Mouse (Mus musculus) limb, embryonic 15.5 days (tissue): ENCODE measurements at regions not wholly inside any gene's neighbourhood (a gene's known extent, or its start where the extent isn't known, plus 50 kb on each side); places are given as distances from the start of the nearest gene placed in this dataset.
"Not testable (repeated sequence)": the region's sequence is repeated elsewhere in the genome, so short reads cannot be mapped to it uniquely, and the experiment has no call there.

Experiments used
- ATAC-seq: fragments of 200-750 bp; cut with Nextera tagmentation; 2 replicates; pipeline ENCODE4 v1.8.0; 2017; ENCODE audit warnings: low read depth, moderate TSS enrichment; ENCODE audit not compliant: insufficient number of reproducible peaks, low FRiP score, low TSS enrichment
- H3K27ac ChIP-seq: fragments of 300-500 bp; sonication (generic); 2 replicates; pipeline ENCODE4 v1.5.1; 2015; ENCODE audit warnings: moderate library complexity, mild to moderate bottlenecking, inconsistent platforms
- H3K27me3 ChIP-seq: fragments of 300-500 bp; sonication (generic); 2 replicates; pipeline ENCODE4 v1.6.1; 2015; ENCODE audit warnings: inconsistent platforms
- H3K36me3 ChIP-seq: fragments of 300-500 bp; sonication (generic); 2 replicates; pipeline ENCODE4 v1.6.1; 2015; ENCODE audit warnings: inconsistent platforms
- H3K4me1 ChIP-seq: fragments of 300-500 bp; sonication (generic); 2 replicates; pipeline ENCODE4 v1.6.1; 2015; ENCODE audit warnings: inconsistent platforms
- H3K4me2 ChIP-seq: fragments of 300-500 bp; sonication (generic); 2 replicates; pipeline ENCODE4 v1.6.1; 2015; ENCODE audit warnings: mild to moderate bottlenecking, inconsistent platforms
- H3K4me3 ChIP-seq: fragments of 300-500 bp; sonication (generic); 2 replicates; pipeline ENCODE4 v1.5.1; 2015; ENCODE audit warnings: mild to moderate bottlenecking, inconsistent platforms
- H3K9ac ChIP-seq: fragments of 300-500 bp; sonication (generic); 2 replicates; pipeline ENCODE4 v1.6.1; 2015; ENCODE audit warnings: inconsistent platforms
- H3K9me3 ChIP-seq: fragments of 300-500 bp; sonication (generic); 2 replicates; pipeline ENCODE4 v1.6.1; 2016; ENCODE audit warnings: inconsistent platforms
- WGBS: fragments of 180-500 bp; shearing (Covaris S2); methylation state at CpG from one replicate; pipeline ENCODE4 v1.1.7; 2015; 5-methylcytosine and 5-hydroxymethylcytosine counted together

DNA sequence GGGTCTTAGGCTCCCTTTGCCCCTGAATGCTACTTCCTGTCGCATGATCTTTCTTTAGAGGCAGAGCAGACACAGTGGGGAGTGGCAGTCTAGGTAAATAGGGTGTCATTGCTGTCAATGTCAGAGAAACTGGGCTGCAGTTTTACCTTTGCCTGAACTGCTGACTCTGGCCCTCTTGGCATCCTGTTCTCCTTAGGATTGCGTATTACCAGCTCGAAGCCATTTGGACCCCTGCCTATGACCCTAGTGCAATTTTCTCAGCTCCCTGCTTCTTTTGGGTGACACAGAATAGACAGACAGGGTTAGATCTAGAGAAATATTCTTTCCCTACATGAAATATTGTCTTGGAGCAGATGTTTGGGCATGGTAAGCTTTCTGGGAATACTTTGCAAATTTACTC is 467.3 kb upstream of the Slc35b3 start:
- Histone ChIP-seq H3K9me3 (no peaks in the 10 kb centered on the region), H3K4me2 (no peak overlapping the region), H3K4me1 (no peaks in the 10 kb centered on the region), H3K27ac (no peak overlapping the region), H3K27me3 (peaks cover 3% of the 10 kb centered on the region; the same call in 1 of the 2 replicates), H3K9ac (no peak overlapping the region), H3K4me3 (no peak overlapping the region), H3K36me3 (no peaks in the 10 kb centered on the region)
- WGBS: 78% methylated on average over 3 of the region's 3 CpGs
- no peak for ATAC-seq

DNA sequence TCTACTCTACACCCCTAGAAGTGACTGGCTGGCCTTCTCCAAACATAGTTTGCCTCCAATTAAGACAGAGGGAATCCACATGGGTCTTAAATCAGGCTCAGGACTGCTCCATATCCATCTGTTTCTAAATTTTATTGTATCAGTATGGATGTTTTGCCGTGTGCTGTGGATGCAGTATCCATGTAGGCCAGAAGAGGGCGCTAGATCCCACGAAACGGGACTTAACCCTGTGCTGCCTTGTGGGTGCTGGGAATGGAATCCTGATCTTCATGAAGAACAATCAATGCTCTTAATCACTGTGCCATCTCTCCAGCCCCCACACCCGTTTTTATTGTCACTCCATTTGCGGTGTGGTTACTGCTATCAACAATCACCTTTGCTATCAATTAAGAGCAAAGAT is 465.3 kb upstream of the Slc35b3 start:
- no peak overlapping the region for H3K9ac ChIP-seq
- H3K4me3 ChIP-seq: no peak overlapping the region
- H3K27me3 ChIP-seq: no peaks in the 10 kb centered on the region
- no peaks in the 10 kb centered on the region for H3K9me3 ChIP-seq
- no peak overlapping the region for H3K4me2 ChIP-seq
- no peak overlapping the region for H3K27ac ChIP-seq
- 65% methylated on average over 6 of the region's 6 CpGs for whole genome bisulfite sequencing
- no peak for ATAC-seq
- no peaks in the 10 kb centered on the region for H3K4me1 ChIP-seq
- H3K36me3 ChIP-seq: no peaks in the 10 kb centered on the region

DNA sequence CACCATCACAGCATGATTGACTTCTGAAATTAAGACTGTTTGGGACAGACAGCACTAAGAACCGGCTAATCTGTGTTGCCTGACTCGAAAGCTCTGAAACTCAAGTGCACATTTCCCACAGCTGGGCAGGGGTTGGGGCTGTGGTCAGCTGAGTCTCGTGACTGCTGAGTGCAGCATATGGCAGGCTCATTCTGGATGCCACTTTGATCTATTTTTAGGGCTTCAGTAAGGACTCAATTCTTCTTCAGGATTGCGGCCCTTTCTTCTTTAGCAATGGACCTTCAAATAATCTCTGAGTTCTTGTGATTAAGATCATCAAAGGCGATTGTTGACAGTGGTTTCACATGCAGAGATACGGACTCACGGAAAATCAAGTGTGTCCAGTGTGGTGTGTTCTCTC is 457.5 kb upstream of the Slc35b3 start:
- ATAC-seq: no peak
- Histone ChIP-seq H3K9ac (no peak overlapping the region), H3K9me3 (no peaks in the 10 kb centered on the region), H3K4me1 (no peaks in the 10 kb centered on the region), H3K27ac (no peak overlapping the region), H3K4me2 (no peak overlapping the region), H3K27me3 (peaks cover 4% of the 10 kb centered on the region; the same call in 1 of the 2 replicates), H3K4me3 (no peak overlapping the region), H3K36me3 (no peaks in the 10 kb centered on the region)
- 43% methylated on average over 7 of the region's 7 CpGs for WGBS

GRCm38 (mm10) chr13:39411471-39412251 is 451.0 kb upstream of the Slc35b3 start:
- ATAC-seq: no peak
- Histone ChIP-seq H3K4me3 (no peak overlapping the region), H3K4me2 (no peak overlapping the region), H3K9ac (no peak overlapping the region), H3K9me3 (no peaks in the 10 kb centered on the region), H3K27ac (no peak overlapping the region), H3K4me1 (no peaks in the 10 kb centered on the region), H3K27me3 (peaks cover 9% of the 10 kb centered on the region), H3K36me3 (no peaks in the 10 kb centered on the region)
- WGBS: 32% methylated on average over 14 of the region's 14 CpGs

DNA sequence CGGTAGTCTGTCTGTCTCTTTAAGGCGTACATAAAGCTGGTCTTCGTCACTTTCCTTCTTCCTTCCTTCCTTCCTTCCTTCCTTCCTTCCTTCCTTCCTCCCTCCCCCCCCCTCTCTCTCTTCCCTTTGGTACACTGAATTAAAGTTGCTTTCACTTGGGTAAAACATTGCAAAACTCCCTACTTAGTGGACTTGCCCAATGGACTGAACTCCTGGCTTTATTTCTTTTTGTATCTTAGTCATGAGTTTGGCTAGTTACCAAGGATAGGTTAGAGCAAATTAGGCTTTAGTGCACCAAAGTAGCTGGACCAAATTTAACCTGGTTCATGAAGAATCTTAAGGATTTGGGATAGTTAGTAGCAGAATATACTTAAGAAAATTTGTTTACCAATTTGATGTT is 431.9 kb upstream of the Slc35b3 start:
- 84% methylated on average over 3 of the region's 3 CpGs for WGBS
- H3K27ac ChIP-seq: no peak overlapping the region
- H3K36me3 ChIP-seq: no peaks in the 10 kb centered on the region
- no peaks in the 10 kb centered on the region for H3K4me1 ChIP-seq
- no peak overlapping the region for H3K4me2 ChIP-seq
- no peak overlapping the region for H3K4me3 ChIP-seq
- H3K27me3 ChIP-seq: no peaks in the 10 kb centered on the region
- H3K9ac ChIP-seq: no peak overlapping the region
- no peaks in the 10 kb centered on the region for H3K9me3 ChIP-seq
- ATAC-seq: no peak

- H3K4me3 ChIP-seq, H3K4me2 ChIP-seq, H3K9me3 ChIP-seq, H3K4me1 ChIP-seq, ATAC-seq, H3K27ac ChIP-seq, H3K36me3 ChIP-seq, H3K27me3 ChIP-seq, H3K9ac ChIP-seq: not testable (repeated sequence)
- 83% methylated on average over 1 of the region's 1 CpGs for WGBS
Measured at GRCm38 (mm10) chr13:39392151-39392550, 431.5 kb upstream of the Slc35b3 start.

DNA sequence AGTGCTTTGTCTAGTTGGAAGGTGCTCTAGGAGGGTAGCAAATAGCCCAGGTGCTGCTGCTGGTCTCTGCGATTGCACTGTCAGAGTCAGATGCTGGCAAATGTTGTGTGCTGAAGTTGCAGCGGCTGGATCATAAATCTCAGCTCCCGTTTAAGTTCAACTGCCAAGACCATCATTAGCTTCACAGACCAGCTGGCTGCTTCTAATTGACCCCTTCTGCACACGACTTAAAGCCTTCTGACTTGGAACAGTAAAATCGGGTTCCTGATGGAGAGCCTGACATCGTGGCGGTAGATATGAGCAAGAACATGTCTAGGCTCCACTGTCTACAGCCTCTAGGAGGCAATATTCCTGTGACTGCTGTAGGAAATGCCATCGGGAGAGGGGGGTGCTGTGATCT is 416.0 kb upstream of the Slc35b3 start:
- Histone ChIP-seq H3K9me3 (no peaks in the 10 kb centered on the region), H3K4me2 (no peak overlapping the region), H3K27me3 (no peaks in the 10 kb centered on the region), H3K36me3 (no peaks in the 10 kb centered on the region), H3K9ac (no peak overlapping the region), H3K4me3 (no peak overlapping the region), H3K4me1 (peaks cover 5% of the 10 kb centered on the region; the same call in 1 of the 2 replicates), H3K27ac (no peak overlapping the region)
- no peak for ATAC-seq
- 27% methylated on average over 8 of the region's 8 CpGs for WGBS

DNA sequence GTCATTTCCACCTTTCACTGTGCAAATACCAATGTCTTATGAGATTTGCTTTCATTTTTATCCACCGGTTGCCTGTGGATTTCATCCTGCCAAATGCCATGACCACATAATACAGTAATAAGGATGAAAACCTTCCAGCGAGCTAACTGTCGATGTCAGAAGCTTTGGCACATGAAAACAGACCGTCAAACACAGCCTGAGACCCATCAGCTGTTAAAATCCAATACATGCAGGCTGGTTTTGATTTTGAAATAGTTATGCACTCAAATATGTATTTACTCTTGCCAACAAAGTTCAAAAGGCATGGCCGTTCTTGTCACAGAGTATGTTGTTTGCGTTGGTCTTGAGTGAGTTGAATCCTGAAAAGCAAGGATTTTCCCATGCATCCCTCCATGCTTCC is 415.6 kb upstream of the Slc35b3 start:
- Histone ChIP-seq H3K4me2 (no peak overlapping the region), H3K27ac (no peak overlapping the region), H3K4me1 (peaks cover 5% of the 10 kb centered on the region; the same call in 1 of the 2 replicates), H3K36me3 (no peaks in the 10 kb centered on the region), H3K9me3 (no peaks in the 10 kb centered on the region), H3K9ac (no peak overlapping the region), H3K27me3 (no peaks in the 10 kb centered on the region), H3K4me3 (no peak overlapping the region)
- 50% methylated on average over 6 of the region's 6 CpGs for WGBS
- ATAC-seq: no peak

DNA sequence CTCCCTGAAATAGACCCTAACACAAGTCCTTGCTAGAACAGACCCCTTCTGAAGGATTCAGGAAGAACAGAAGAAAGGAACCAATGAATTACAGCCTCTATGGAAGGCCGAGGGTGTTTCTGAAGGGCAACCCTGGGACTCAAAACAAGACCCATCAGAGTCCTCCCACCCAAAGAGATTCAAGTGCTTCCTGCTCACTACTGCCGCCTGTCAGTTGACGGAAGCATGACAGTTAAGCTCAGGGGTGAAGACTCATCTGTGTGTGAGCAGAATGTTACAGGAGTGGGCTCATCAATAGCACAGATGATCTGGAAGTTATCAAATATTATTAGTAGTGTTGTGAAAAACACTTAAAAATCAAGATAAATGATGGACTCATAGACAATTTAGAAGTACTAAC is 411.9 kb upstream of the Slc35b3 start:
- ATAC-seq: no peak
- H3K9ac ChIP-seq: no peak overlapping the region

DNA sequence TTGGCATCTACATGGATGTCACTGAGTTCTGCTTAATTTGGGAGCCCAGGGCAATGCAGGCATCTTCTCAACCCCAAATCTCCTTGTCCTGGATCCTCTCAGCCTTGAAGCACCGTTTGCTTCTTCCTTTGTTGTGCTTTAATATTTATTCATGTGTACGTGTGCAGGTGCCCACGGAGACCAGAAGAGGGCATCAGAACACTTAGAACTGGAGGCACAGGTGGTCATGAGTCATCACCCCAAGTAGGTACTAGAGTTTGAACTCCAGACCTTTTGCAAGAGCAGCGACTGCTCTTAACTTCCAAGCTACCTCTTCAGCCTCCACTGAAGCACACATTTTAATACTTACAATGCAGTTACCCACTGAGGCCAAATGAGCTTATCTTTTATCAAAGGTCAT is 403.0 kb upstream of the Slc35b3 start:
- no peak overlapping the region for H3K9ac ChIP-seq
- no peaks in the 10 kb centered on the region for H3K4me1 ChIP-seq
- 58% methylated on average over 4 of the region's 4 CpGs for WGBS
- H3K36me3 ChIP-seq: no peaks in the 10 kb centered on the region
- no peak overlapping the region for H3K4me3 ChIP-seq
- ATAC-seq: no peak
- H3K27ac ChIP-seq: no peak overlapping the region
- H3K4me2 ChIP-seq: no peak overlapping the region
- H3K27me3 ChIP-seq: no peaks in the 10 kb centered on the region
- no peaks in the 10 kb centered on the region for H3K9me3 ChIP-seq

More for the DNA sequence above, 411.9 kb upstream of the Slc35b3 start:
- Histone ChIP-seq H3K9me3 (no peaks in the 10 kb centered on the region), H3K4me2 (no peak overlapping the region), H3K4me3 (no peak overlapping the region), H3K27me3 (no peaks in the 10 kb centered on the region), H3K36me3 (no peaks in the 10 kb centered on the region), H3K4me1 (peaks cover 9% of the 10 kb centered on the region), H3K27ac (no peak overlapping the region)
- WGBS: 84% methylated on average over 3 of the region's 3 CpGs

DNA sequence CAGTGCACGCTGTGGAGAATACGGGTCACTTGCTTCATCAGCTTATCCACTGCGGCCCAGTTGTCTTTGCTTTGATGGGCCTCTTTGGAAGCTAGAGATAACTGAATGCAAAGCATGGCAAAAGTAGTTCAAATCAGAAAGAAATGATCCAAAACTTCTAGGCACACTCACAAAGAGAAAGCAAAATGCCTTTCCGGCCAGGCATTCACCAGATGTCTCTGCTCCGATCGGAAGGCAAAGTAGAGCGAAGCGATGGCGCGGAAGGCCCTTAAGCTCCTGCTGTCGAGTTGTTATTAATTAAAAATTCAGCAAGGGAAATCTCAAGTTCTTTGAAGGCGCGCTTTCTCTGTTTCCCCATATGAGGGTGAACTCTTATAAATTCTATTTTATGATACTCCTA is 401.9 kb upstream of the Slc35b3 start:
- Histone ChIP-seq H3K9ac (no peak overlapping the region), H3K27me3 (no peaks in the 10 kb centered on the region), H3K9me3 (no peaks in the 10 kb centered on the region), H3K4me3 (no peak overlapping the region), H3K4me2 (no peak overlapping the region), H3K4me1 (no peaks in the 10 kb centered on the region), H3K36me3 (no peaks in the 10 kb centered on the region), H3K27ac (no peak overlapping the region)
- WGBS: 55% methylated on average over 12 of the region's 13 CpGs
- no peak for ATAC-seq

GRCm38 (mm10) chr13:39351606-39352005 is 390.9 kb upstream of the Slc35b3 start:
- no peak for ATAC-seq
- 55% methylated on average over 2 of the region's 2 CpGs for WGBS
- H3K36me3 ChIP-seq: no peaks in the 10 kb centered on the region
- H3K27ac ChIP-seq: no peak overlapping the region
- no peak overlapping the region for H3K4me3 ChIP-seq
- H3K4me2 ChIP-seq: no peak overlapping the region
- H3K27me3 ChIP-seq: no peaks in the 10 kb centered on the region
- H3K9ac ChIP-seq: no peak overlapping the region
- H3K9me3 ChIP-seq: no peaks in the 10 kb centered on the region
- H3K4me1 ChIP-seq: no peaks in the 10 kb centered on the region

DNA sequence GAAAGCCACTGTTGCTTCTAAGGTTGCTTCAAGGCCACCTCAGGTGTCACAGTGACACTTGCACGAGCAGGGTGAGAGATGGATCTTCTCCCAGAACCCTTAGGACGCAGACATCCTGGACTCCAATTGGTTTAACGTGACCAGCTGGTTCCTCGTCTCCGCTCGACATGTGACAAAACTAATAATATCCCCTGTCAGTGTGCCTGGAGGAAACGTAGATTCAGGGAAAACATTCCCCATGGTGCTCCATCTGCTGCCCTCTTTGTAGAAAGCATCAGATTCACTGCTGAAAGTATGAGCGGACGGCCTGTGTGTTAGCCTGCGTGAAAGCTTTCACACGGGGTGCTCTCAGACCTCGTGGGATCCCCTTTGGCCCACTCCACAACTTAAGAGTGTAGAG is 390.0 kb upstream of the Slc35b3 start:
- H3K4me3 ChIP-seq: no peak overlapping the region
- H3K27ac ChIP-seq: no peak overlapping the region
- no peaks in the 10 kb centered on the region for H3K9me3 ChIP-seq
- ATAC-seq: no peak
- WGBS: 56% methylated on average over 12 of the region's 12 CpGs
- H3K9ac ChIP-seq: no peak overlapping the region
- no peaks in the 10 kb centered on the region for H3K27me3 ChIP-seq
- no peaks in the 10 kb centered on the region for H3K4me1 ChIP-seq
- H3K4me2 ChIP-seq: no peak overlapping the region
- H3K36me3 ChIP-seq: no peaks in the 10 kb centered on the region
